Mouse (Mus musculus) testis, postnatal 10 days (tissue): Measurements from ENCODE around the gene Hist1h4b.

Experiments used
- DNase-seq: peaks from one replicate; pipeline ENCODE4 v3.0.0; 2021; ENCODE audit warnings: low spot score

Gene Hist1h4b

DNA sequence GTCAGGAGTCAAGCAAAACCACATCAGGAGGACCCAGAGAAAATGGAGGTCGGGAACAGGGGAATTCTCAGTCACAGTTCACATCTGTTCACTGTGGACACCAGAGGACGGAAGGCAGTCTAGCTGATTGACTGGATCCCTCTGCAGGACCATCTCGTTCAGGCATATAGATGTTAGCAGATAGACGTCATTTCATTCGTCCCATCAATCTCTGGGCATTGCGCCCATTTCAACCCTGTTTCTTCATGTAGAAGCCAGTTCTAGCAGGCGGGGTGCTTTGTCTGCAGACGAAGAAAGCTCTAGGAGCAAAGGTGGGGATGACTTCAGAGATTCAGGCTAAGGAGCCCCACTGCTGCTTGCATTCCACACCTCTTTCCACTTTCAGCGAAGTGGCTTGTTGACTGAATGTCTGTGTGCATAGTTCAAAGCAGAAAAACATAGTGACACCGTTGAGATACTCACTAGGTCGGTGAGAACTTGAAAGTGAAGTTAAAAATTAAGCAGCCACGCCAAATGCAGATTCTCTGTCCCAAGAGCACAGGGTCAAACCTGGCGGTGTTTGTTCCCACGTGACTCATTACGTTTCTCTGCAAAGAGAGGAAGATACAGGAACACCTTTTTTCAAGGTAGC, 49.7 kb downstream of the Hist1h4b start, which contains the start of gene Slc17a2:
TSS of gene Slc17a2 (plus strand) at position 572 of the 631 bp plus-strand sequence.
- no peak for DNase-seq
